ENCODE assay signal across 24 mouse cellular contexts in genomic region chr1:138287665-138288064, GRCm38 (mm10). TPM values are rescaled to one million over a fixed set of nuclear protein-coding genes. Genes with fewer than 3 reads are reported as not detected.
DNase-seq lines count a peak whose midpoint lies in the region; ATAC-seq and TF ChIP-seq lines count a peak whose summit lies in the region.
"Had no signal": no experiment of that assay in that cellular context is flagged by ENCODE, and none has a peak within 500 bp of the region (broad histone marks: within the 10 kb centered on the region; RNA-seq: fewer than 3 reads in every experiment).

No protein-coding gene starts in this region.

- TF ChIP-seq POLR2A in heart, adult 2 months (IDR thresholded peaks at IDR 0.05; ENCODE audit: insufficient read depth, low read depth, low read length) = no peak

- TF ChIP-seq EP300 in heart, adult 2 months (IDR thresholded peaks at IDR 0.05; ENCODE audit: insufficient read depth, low read depth, low read length) = no peak

- H3K36me3 ChIP-seq in heart, adult 2 months (ENCODE audit: control insufficient read depth, insufficient read depth, low read length) = no peaks in the 10 kb centered on the region
- H3K36me3 ChIP-seq in liver, embryonic 11.5 days (ENCODE audit: control insufficient read depth, insufficient read depth, low read length) = no peaks in the 10 kb centered on the region
- H3K36me3 ChIP-seq: embryonic facial prominence, embryonic 10.5 days; embryonic facial prominence, embryonic 12.5 days; forebrain, embryonic 15.5 days had no signal

- no peak overlapping the region for H3K9ac ChIP-seq in heart, adult 2 months (ENCODE audit: low read depth, low read length)
- no peak overlapping the region for H3K9ac ChIP-seq in liver, embryonic 11.5 days (ENCODE audit: low read depth, low read length)
- H3K9ac ChIP-seq: embryonic facial prominence, embryonic 12.5 days; forebrain, embryonic 13.5 days; forebrain, embryonic 15.5 days; forebrain, postnatal 0 days had no signal

- no peaks in the 10 kb centered on the region for H3K27me3 ChIP-seq in heart, adult 2 months (ENCODE audit: control insufficient read depth, insufficient read depth, low read length)
- H3K27me3 ChIP-seq in liver, embryonic 11.5 days (replicated peaks; ENCODE audit: control insufficient read depth, insufficient read depth, low read length) = no peaks in the 10 kb centered on the region
- H3K27me3 ChIP-seq: embryonic facial prominence, embryonic 12.5 days; forebrain, embryonic 13.5 days; forebrain, embryonic 15.5 days had no signal

- no peak overlapping the region for H3K4me2 ChIP-seq in liver, embryonic 11.5 days
- H3K4me2 ChIP-seq: embryonic facial prominence, embryonic 12.5 days; forebrain, embryonic 13.5 days; forebrain, embryonic 15.5 days had no signal

- H3K27ac ChIP-seq in heart, adult 2 months = no peak overlapping the region
- H3K27ac ChIP-seq in liver, embryonic 11.5 days (ENCODE audit: low read depth, low read length) = no peak overlapping the region
- H3K27ac ChIP-seq: embryonic facial prominence, embryonic 10.5 days; embryonic facial prominence, embryonic 12.5 days; forebrain, embryonic 13.5 days; forebrain, embryonic 15.5 days had no signal

- H3K4me3 ChIP-seq in heart, adult 2 months = no peak overlapping the region
- no peak overlapping the region for H3K4me3 ChIP-seq in liver, embryonic 11.5 days (ENCODE audit: low read depth, low read length)
- H3K4me3 ChIP-seq: embryonic facial prominence, embryonic 10.5 days; embryonic facial prominence, embryonic 12.5 days; forebrain, embryonic 13.5 days; forebrain, embryonic 15.5 days had no signal

- 94% methylated on average over 4 of the region's 4 CpGs for WGBS in heart, adult 2 months
- 86% methylated on average over 4 of the region's 4 CpGs for WGBS in liver, embryonic 11.5 days

- H3K79me2 ChIP-seq in heart, adult 2 months (replicated peaks; ENCODE audit: control insufficient read depth, insufficient read depth, low read length) = no peaks in the 10 kb centered on the region

- no peak for TF ChIP-seq CTCF in heart, adult 2 months (IDR thresholded peaks at IDR 0.05)

- H3K9me3 ChIP-seq in liver, embryonic 11.5 days (ENCODE audit: control insufficient read depth, low read length) = no peaks in the 10 kb centered on the region
- H3K9me3 ChIP-seq: embryonic facial prominence, embryonic 10.5 days; embryonic facial prominence, embryonic 12.5 days; forebrain, embryonic 13.5 days; forebrain, embryonic 15.5 days had no signal

- DNase-seq in CD4-positive helper T cell, adult 2 months (ENCODE audit: low read depth, low spot score) = peak; percentile 56
- DNase-seq in induced T-regulatory cell, adult 2 months (ENCODE audit: low read depth) = peak; percentile 67
- DNase-seq in frontal cortex, postnatal 10 days (ENCODE audit: low spot score in 2 of 2) = no peak
- DNase-seq in heart, adult 2 months = no peak
- DNase-seq in liver, embryonic 11.5 days (ENCODE audit: low spot score) = no peak
- DNase-seq: adrenal gland, adult 2 months; adrenal gland, postnatal 10 days; adrenal gland, postnatal 25 days; B cell, adult 2 months; cerebellum, adult 11-12 months; cerebellum, adult 2 months; cerebellum, adult 9-10 months; cerebellum, postnatal 10 days; cerebellum, postnatal 25 days; forebrain, postnatal 0 days had no signal

- peak; percentile 32 for ATAC-seq in CD4-positive, CD25-positive, alpha-beta regulatory T cell, adult 4 months
- ATAC-seq in liver, embryonic 11.5 days (replicated peaks; ENCODE audit: low FRiP score) = no peak
- ATAC-seq: forebrain, embryonic 13.5 days; forebrain, embryonic 15.5 days; forebrain, postnatal 0 days had no signal

- intact Hi-C loops in heart, adult 2 months (cut with DNase I) = no loop called here

- H3K4me1 ChIP-seq in heart, adult 2 months (ENCODE audit: control insufficient read depth, insufficient read depth, low read length) = no peaks in the 10 kb centered on the region
- no peaks in the 10 kb centered on the region for H3K4me1 ChIP-seq in liver, embryonic 11.5 days (replicated peaks; ENCODE audit: control insufficient read depth, insufficient read depth, low read length)
- H3K4me1 ChIP-seq: embryonic facial prominence, embryonic 10.5 days had no signal

RNA-seq across cellular contexts. Expression of gene Atp6v1g3, which starts 14.1 kb away (rescaled TPM):
- polyA plus RNA-seq in CD4-positive, CD25-positive, alpha-beta regulatory T cell, adult 4 months (2017; shearing (Covaris generic)) = under 1 TPM; 0.28 to 0.96 TPM
- not detected for total RNA-seq in heart, adult 2 months (2021)
- not detected in 2 replicates for polyA plus RNA-seq in heart, adult 2 months (2012; rRNA removed)
- not detected in 2 replicates for polyA plus RNA-seq in liver, embryonic 11.5 days (2014; fragmentation: Nextera tagmentation; extraction: Ambion mirVana)
- total RNA-seq: adrenal gland, adult 2 months; adrenal gland, postnatal 10 days; adrenal gland, postnatal 25 days; ES-E14; forebrain, postnatal 0 days; MEL had no signal
- polyA plus RNA-seq: adrenal gland, adult 2 months; cerebellum, adult 2 months; cortical plate, adult 2 months; embryonic facial prominence, embryonic 10.5 days; forebrain, embryonic 11.5 days; forebrain, embryonic 13.5 days; forebrain, embryonic 15.5 days; forebrain, postnatal 0 days had no signal

Comparison
In these comparisons a context has a peak if more than half of its experiments do, and no peak if none do; other contexts are left out.
1. DNase-seq: peak in CD4-positive helper T cell, adult 2 months (single experiment) and induced T-regulatory cell, adult 2 months (single experiment); none in frontal cortex, postnatal 10 days (0 of 2), heart, adult 2 months (0 of 2) and liver, embryonic 11.5 days (single experiment).